Mouse (Mus musculus) heart, adult 2 months (tissue): ENCODE data around the gene Vat1.

ENCODE experiments used
- CTCF ChIP-seq: fragments of 200-600 bp; IDR thresholded peaks from 2 replicates; pipeline ENCODE4 v1.8.1; 2022; ENCODE audit warnings: antibody characterized with exemption, mild to moderate bottlenecking, moderate library complexity
- EP300 ChIP-seq: fragments of 200-500 bp; IDR thresholded peaks from 2 replicates; pipeline ENCODE4 v1.6.1; 2011; ENCODE audit warnings: low read depth, low read length, control low read depth; ENCODE audit not compliant: insufficient read depth
- POLR2A ChIP-seq: fragments of 200-500 bp; IDR thresholded peaks from 2 replicates; pipeline ENCODE4 v1.6.1; 2011; ENCODE audit warnings: mild to moderate bottlenecking, low read depth, low read length, control low read depth; ENCODE audit not compliant: insufficient read depth

DNA sequence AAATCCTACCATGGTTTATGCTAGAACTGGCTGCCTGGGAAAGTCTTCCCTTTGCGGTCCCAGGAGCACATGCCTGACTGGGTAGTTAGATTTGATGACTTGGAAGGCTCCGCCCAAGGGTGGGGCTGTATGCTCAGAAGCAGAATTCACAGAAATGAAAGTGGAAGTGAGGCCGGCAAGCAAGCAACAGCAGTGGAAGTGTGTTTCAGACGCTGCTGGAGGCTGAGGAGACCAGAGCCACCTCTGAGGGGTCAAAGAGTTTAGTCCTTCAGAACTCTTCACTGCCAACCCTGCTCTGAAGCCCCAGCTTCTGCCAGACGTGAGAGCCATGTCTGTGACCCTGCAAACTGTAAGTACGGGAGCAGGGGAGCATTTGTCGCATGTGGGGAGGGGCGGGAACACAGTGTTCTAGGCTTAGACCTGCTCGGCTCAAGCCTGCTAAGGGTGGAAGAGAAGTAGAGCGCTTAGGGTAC lies 17.7 kb downstream of the Vat1 start, which contains the start of gene Ifi35:
- TF ChIP-seq CTCF (no peak), POLR2A (peak; percentile 99), EP300 (peak; percentile 79)
